Mouse (Mus musculus) cortical plate, adult 2 months (tissue): ENCODE data around the gene Mmp12.
"Not testable (repeated sequence)": the region's sequence is repeated elsewhere in the genome, so short reads cannot be mapped to it uniquely, and the experiment has no call there.

Experiments used
- CTCF ChIP-seq: fragments of 200-500 bp; IDR thresholded peaks from 2 replicates; pipeline ENCODE4 v1.5.1; 2011; ENCODE audit warnings: mild to moderate bottlenecking, control low read depth, low read length; ENCODE audit not compliant: insufficient read depth; ENCODE audit errors: extremely low read depth
- POLR2A ChIP-seq: fragments of 200-500 bp; IDR thresholded peaks from 2 replicates; pipeline ENCODE4 v1.6.1; 2011; ENCODE audit warnings: mild to moderate bottlenecking, low read length, control low read depth; ENCODE audit not compliant: insufficient read depth; ENCODE audit errors: extremely low read depth

DNA sequence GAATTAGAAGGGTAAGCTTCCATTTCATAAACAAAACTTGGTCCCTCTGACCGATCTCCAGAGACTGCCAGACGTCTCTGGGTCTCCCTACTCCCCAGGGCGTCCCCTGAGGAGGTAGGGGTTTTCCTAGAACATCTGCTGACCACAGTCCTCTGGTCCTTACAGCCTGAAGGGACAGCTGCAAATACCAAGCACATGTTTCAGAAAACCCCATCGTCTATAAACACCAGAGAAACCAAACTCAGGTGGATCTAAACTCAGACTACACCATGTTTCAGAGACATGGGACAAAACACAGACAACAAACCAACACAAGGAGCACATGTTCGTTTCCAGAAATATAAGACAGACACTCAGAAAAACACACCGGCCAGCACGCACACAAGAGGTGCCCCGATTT lies 52.4 kb downstream of the Mmp12 start:
- TF ChIP-seq CTCF, POLR2A: not testable (repeated sequence)
